Mouse (Mus musculus): ENCODE results near the gene Slf1.

- TF ChIP-seq CTCF (IDR thresholded peaks at IDR 0.05; ENCODE audit: borderline replicate concordance, extremely low read depth, insufficient read depth, insufficient read length), result no peak
- TF ChIP-seq POLR2A (IDR thresholded peaks at IDR 0.05; ENCODE audit: borderline replicate concordance, extremely low read depth, insufficient read depth, insufficient read length, poor library complexity, severe bottlenecking), result no peak
Observed at GRCm38 (mm10) chr13:77118695-77119094, 16.6 kb downstream of the Slf1 start.

Data from brain, embryonic 14.5 days (tissue).